Mouse (Mus musculus) stomach, embryonic 15.5 days (tissue): ENCODE measurements around the gene Gm10490. TPM values are rescaled to one million over a fixed set of nuclear protein-coding genes. Genes with fewer than 3 reads are reported as not detected.
A peak's percentile ranks its signal among the peaks of the same experiment; 100 is the strongest.
"Not testable (repeated sequence)": the region's sequence is repeated elsewhere in the genome, so short reads cannot be mapped to it uniquely, and the experiment has no call there.

Experiments used
- ATAC-seq: fragments of 200-750 bp; cut with Nextera tagmentation; 2 replicates; pipeline ENCODE4 v1.8.0; 2017; ENCODE audit warnings: low read depth, moderate number of reproducible peaks, moderate TSS enrichment; ENCODE audit not compliant: insufficient read depth, low FRiP score
- H3K27ac ChIP-seq: fragments of 300-500 bp; sonication (generic); 2 replicates; pipeline ENCODE4 v1.5.1; 2015; ENCODE audit warnings: mild to moderate bottlenecking, inconsistent platforms
- H3K27me3 ChIP-seq: fragments of 300-500 bp; sonication (generic); replicated peaks from 2 replicates; pipeline ENCODE4 v1.6.1; 2015; ENCODE audit warnings: inconsistent platforms
- H3K36me3 ChIP-seq: fragments of 300-500 bp; sonication (generic); 2 replicates; pipeline ENCODE4 v1.6.1; 2015; ENCODE audit warnings: inconsistent platforms
- H3K4me1 ChIP-seq: fragments of 300-500 bp; sonication (generic); 2 replicates; pipeline ENCODE4 v1.6.1; 2015; ENCODE audit warnings: inconsistent platforms
- H3K4me2 ChIP-seq: fragments of 300-500 bp; sonication (generic); 2 replicates; pipeline ENCODE4 v1.6.1; 2015; ENCODE audit warnings: mild to moderate bottlenecking, inconsistent platforms
- H3K4me3 ChIP-seq: fragments of 300-500 bp; sonication (generic); replicated peaks from 2 replicates; pipeline ENCODE4 v1.5.1; 2015; ENCODE audit warnings: inconsistent platforms
- H3K9ac ChIP-seq: fragments of 300-500 bp; sonication (generic); 2 replicates; pipeline ENCODE4 v1.6.1; 2015; ENCODE audit warnings: inconsistent platforms
- H3K9me3 ChIP-seq: fragments of 300-500 bp; sonication (generic); 2 replicates; pipeline ENCODE4 v1.6.1; 2016; ENCODE audit warnings: inconsistent platforms
- WGBS: fragments of 180-500 bp; shearing (Covaris S2); methylation state at CpG from one replicate; pipeline ENCODE4 v1.1.7; 2015; 5-methylcytosine and 5-hydroxymethylcytosine counted together
- polyA plus RNA-seq: library from polyadenylated mRNA; unstranded; fragments of >200 nt; fragmentation: Nextera tagmentation; extraction: Ambion mirVana; gene quantifications from 2 replicates; pipeline ENCODE4 v1.2.1, GENCODE M21; 2015

The Gm10490 gene
- not detected in 2 replicates for polyA plus RNA-seq

DNA sequence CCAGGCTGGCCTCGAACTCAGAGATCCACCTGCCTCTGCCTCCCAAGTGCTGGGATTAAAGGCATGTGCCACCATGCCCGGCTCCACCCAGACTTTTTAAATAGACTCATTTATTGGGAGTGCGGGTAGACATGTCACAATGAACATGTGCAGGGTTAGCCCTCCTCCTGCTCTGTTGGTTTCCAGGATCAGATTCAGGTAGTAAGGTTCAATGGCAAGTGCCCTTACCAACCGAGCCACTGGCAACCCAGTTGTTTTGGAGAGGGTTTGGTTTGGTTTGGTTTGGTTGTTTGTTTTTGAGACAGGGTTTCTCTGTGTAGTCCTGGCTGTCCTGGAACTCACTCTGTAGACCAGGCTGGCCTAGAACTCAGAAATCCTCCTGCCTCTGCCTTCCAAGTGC is at the start of gene Gm10490:
Gene Gm10490 (plus strand): TSS at position 301 of the 400 bp plus-strand sequence.
- not testable (repeated sequence) for ATAC-seq, H3K27ac ChIP-seq, H3K9ac ChIP-seq, H3K4me3 ChIP-seq, H3K4me2 ChIP-seq, H3K9me3 ChIP-seq, H3K36me3 ChIP-seq, H3K27me3 ChIP-seq, H3K4me1 ChIP-seq
- WGBS, result 82% methylated on average over 4 of the region's 4 CpGs

DNA sequence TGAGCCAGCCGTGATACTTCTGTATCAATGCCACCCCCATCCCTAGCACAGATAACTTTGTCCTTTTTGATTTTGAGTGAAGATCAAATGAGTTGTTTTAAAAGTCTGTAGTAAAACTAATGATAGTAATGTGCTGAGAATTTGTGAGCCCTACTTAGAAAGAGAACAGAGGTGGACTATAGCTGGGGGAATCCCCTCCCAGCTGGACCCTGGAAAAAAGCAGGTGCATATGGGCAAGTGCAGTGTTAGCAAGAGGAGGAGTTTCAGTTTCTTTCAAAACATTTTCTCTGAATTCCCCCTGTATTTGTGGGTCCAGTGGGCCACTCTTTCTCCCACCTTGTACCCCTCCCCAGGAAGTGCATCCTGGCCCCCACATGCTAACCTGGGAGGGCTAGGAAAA is 46.2 kb upstream of the Gm10490 start:
- H3K4me2 ChIP-seq, result no peak overlapping the region
- H3K36me3 ChIP-seq, result no peaks in the 10 kb centered on the region
- WGBS, result 81% methylated on average over 1 of the region's 1 CpGs
- H3K4me3 ChIP-seq, result no peak overlapping the region
- no peaks in the 10 kb centered on the region for H3K27me3 ChIP-seq
- no peaks in the 10 kb centered on the region for H3K4me1 ChIP-seq
- H3K9me3 ChIP-seq, result no peaks in the 10 kb centered on the region
- no peak overlapping the region for H3K9ac ChIP-seq
- no peak for ATAC-seq
- H3K27ac ChIP-seq, result no peak overlapping the region

DNA sequence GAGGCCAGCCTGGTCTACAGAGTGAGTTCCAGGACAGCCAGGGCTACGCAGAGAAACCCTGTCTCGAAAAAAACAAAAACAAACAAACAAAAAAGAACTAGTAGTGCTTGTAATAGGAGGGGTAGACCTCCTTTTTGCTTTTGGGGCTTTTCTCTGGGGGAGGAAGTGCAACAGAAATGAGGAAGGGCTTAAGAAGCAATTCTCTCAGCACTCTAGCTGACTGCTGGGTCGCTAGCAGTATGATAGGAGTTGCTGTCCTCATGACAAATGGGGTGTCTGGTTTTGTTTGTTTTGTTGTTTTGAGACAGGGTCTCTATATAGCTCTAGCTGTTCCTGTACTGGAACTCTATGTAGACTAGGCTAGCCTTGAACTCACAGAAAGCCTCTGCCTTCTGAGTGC is 44.8 kb upstream of the Gm10490 start:
- Histone ChIP-seq H3K4me3 (no peak overlapping the region), H3K4me2 (no peak overlapping the region), H3K27me3 (no peaks in the 10 kb centered on the region), H3K9me3 (no peaks in the 10 kb centered on the region), H3K27ac (no peak overlapping the region), H3K4me1 (no peaks in the 10 kb centered on the region), H3K9ac (no peak overlapping the region), H3K36me3 (no peaks in the 10 kb centered on the region)
- no peak for ATAC-seq
- WGBS, result 69% methylated on average over 3 of the region's 3 CpGs

DNA sequence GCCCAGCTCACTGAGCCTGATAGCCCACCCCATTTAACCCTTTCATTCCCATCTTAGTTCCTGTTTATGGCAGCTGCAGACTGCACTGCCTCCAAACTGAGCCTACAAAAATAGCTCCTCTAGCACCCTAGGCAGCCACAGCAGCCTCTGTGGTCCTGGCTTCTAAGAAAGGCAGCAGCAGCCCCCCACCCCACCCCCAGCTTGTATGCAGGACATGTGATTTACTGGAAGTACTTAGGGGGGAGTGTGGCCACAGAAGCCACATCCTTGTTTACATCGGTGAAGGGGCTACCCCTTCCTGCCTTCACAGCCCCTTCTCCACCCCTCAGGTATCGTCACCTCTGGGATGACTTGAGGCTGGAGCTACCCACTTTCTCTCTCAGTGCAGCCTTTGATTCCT is 44.0 kb upstream of the Gm10490 start:
- no peaks in the 10 kb centered on the region for H3K27me3 ChIP-seq
- no peak overlapping the region for H3K4me2 ChIP-seq
- H3K9me3 ChIP-seq, result no peaks in the 10 kb centered on the region
- no peaks in the 10 kb centered on the region for H3K36me3 ChIP-seq
- 63% methylated on average over 2 of the region's 2 CpGs for WGBS
- no peak overlapping the region for H3K9ac ChIP-seq
- H3K27ac ChIP-seq, result no peak overlapping the region
- H3K4me3 ChIP-seq, result no peak overlapping the region
- ATAC-seq, result no peak
- H3K4me1 ChIP-seq, result no peaks in the 10 kb centered on the region

DNA sequence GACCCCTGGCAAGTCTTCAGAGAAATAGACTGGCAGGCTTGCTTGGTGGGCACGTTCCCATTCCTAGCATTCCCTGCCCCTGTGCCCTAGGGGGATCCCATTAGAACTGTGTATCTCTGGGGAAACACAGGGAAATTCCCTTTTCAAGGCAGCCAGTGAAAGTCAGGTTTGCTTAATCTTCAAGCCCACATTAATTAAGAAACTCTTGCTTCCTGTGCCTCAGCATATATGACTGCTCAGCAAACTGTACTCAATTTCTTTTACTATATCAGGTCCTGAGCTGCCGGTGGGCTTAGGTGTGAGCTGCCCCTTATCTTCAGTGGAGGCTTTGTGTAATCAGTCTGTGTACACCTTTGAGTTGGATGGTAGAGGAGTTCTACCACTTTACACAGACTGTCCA is 43.6 kb upstream of the Gm10490 start:
- Histone ChIP-seq H3K9ac (no peak overlapping the region), H3K27me3 (no peaks in the 10 kb centered on the region), H3K4me1 (no peaks in the 10 kb centered on the region), H3K36me3 (no peaks in the 10 kb centered on the region), H3K9me3 (no peaks in the 10 kb centered on the region), H3K27ac (no peak overlapping the region), H3K4me3 (no peak overlapping the region), H3K4me2 (no peak overlapping the region)
- peak; percentile 60 for ATAC-seq
- 56% methylated on average over 2 of the region's 2 CpGs for WGBS

DNA sequence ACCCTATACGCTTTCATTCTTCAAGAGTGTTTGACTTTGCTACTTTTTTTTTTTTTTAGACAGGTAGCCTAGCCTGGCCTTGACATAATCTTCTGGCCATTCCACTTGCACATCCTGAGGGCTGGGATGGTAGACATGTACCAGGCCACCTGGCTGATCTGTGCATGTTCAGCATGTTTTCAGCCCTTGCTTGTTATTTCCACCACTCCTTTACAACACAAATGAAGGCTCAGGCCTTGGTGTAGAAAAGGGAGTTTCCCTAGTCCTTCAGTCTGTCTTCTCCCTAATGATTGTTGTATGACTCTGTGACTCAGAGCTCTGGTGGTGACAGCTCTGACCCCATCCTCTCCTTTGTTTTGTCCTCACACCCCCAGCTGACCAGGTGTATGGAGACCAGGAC is 42.2 kb upstream of the Gm10490 start:
- Histone ChIP-seq H3K36me3 (peaks cover 4% of the 10 kb centered on the region; the same call in 1 of the 2 replicates), H3K4me3 (no peak overlapping the region), H3K27ac (no peak overlapping the region), H3K4me1 (no peaks in the 10 kb centered on the region), H3K27me3 (no peaks in the 10 kb centered on the region), H3K9ac (no peak overlapping the region), H3K4me2 (no peak overlapping the region), H3K9me3 (no peaks in the 10 kb centered on the region)
- WGBS, result 92% methylated on average over 1 of the region's 1 CpGs
- ATAC-seq, result no peak

DNA sequence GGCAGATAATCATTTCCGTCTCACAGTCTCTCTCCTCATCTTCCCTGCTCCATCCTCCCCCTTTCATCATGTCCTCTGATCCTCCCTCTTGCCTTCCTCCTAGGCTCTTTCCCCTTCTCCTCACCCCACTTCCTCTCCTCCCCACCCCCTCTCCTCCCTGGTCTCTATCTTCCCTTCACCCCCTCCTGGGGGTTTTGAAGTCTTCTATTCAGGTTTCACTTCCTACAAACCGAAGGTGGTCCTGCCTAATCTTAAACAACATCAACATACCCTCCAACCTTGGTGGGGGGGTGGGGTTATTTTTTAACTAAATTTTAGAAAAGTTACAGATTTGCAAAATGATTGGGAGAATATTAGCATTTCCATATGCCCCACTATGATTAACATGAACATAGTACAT is 40.8 kb upstream of the Gm10490 start:
- Histone ChIP-seq H3K4me3 (no peak overlapping the region), H3K4me1 (no peaks in the 10 kb centered on the region), H3K4me2 (no peak overlapping the region), H3K9me3 (no peaks in the 10 kb centered on the region), H3K27me3 (no peaks in the 10 kb centered on the region), H3K27ac (no peak overlapping the region), H3K9ac (no peak overlapping the region), H3K36me3 (peaks cover 12% of the 10 kb centered on the region; the same call in 1 of the 2 replicates)
- WGBS, result 59% methylated on average over 2 of the region's 2 CpGs
- no peak for ATAC-seq

DNA sequence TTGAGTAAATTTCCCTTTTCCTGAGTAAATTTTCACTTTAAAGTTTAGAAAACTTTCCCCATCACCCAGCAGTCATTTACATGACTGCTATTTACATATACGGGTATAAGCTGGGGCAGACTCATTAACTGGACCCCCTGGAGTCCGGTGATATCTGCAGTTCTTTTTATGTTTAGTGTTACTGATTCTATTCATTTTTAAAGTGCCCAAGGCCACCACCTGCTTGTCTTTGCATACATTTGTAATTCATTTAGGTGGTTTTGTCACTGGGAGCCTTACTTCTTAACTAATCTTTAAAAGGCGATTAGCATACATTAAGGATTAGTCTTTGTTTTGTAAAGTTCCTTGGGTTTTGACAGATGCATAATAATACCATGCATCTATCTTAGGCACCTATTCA is 39.5 kb upstream of the Gm10490 start:
- WGBS, result 49% methylated on average over 3 of the region's 3 CpGs
- ATAC-seq, result no peak
- peaks cover 16% of the 10 kb centered on the region; the same call in 1 of the 2 replicates for H3K36me3 ChIP-seq
- no peak overlapping the region for H3K4me3 ChIP-seq
- H3K9ac ChIP-seq, result no peak overlapping the region
- no peak overlapping the region for H3K27ac ChIP-seq
- no peak overlapping the region for H3K4me2 ChIP-seq
- H3K9me3 ChIP-seq, result no peaks in the 10 kb centered on the region
- no peaks in the 10 kb centered on the region for H3K4me1 ChIP-seq
- no peaks in the 10 kb centered on the region for H3K27me3 ChIP-seq

DNA sequence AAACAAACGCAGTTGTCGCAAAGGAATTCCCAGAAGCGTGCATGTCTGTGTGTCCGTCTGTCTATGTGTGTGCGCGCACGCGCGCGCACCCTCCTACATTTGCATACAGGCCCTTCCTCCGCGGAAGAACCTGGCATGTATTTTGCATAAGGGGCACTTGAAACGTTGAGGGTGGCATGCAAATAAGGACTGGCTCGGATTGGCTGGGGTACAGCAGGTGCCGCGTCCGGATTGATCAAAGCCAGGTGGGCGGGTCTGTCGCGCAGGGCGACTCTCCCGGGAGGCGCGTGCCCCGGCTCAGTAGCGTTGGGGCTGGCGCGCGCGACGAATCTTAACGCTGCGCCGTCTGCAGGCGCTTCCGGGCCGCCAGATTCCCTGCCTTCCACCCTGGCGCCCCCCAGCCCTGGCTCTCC is 31.3 kb upstream of the Gm10490 start, which contains the start of gene Pim2:
Gene Pim2 (plus strand): TSS at position 256 of the 413 bp plus-strand sequence.
- Histone ChIP-seq H3K9ac (peak within 1 kb of the TSS; percentile 4; the same call in 1 of the 2 replicates), H3K27ac (no peak within 1 kb of the TSS), H3K4me3 (peak within 1 kb of the TSS; percentile 46), H3K27me3 (no peaks in the 10 kb centered on the region), H3K4me2 (peak within 1 kb of the TSS; percentile 81), H3K9me3 (no peaks in the 10 kb centered on the region), H3K36me3 (peaks cover 9% of the 10 kb centered on the region; the same call in 1 of the 2 replicates), H3K4me1 (no peaks in the 10 kb centered on the region)
- ATAC-seq, result peak; percentile 90
- 6% methylated on average over 38 of the region's 38 CpGs for WGBS

DNA sequence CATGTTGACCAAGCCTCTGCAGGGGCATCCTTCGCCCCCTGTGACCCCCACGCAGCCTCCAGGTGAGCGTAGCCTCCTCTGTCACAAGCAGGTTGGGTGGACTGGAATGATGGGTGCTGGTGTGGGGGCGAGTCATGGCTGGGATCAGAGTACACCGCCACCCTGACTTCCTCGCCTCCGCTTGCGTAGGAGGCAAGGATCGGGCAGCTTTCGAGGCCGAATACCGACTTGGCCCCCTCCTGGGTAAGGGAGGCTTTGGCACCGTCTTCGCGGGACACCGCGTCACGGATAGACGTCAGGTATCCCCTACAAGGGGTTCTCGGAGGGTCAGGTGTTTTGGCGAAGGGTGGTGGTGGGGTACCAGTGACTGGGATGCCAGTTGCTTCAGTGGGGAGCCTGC is 30.8 kb upstream of the Gm10490 start:
- H3K36me3 ChIP-seq, result 0 out of 2 replicates have a peak, but pooled peaks cover 6% of the 10 kb centered on the region
- WGBS, result 26% methylated on average over 21 of the region's 21 CpGs
- H3K4me1 ChIP-seq, result no peaks in the 10 kb centered on the region
- peak overlapping the region; percentile 46 for H3K4me3 ChIP-seq
- no peaks in the 10 kb centered on the region for H3K9me3 ChIP-seq
- no peak overlapping the region for H3K27ac ChIP-seq
- peak overlapping the region; percentile 81 for H3K4me2 ChIP-seq
- no peak overlapping the region for H3K9ac ChIP-seq
- peak; percentile 16 for ATAC-seq
- no peaks in the 10 kb centered on the region for H3K27me3 ChIP-seq

DNA sequence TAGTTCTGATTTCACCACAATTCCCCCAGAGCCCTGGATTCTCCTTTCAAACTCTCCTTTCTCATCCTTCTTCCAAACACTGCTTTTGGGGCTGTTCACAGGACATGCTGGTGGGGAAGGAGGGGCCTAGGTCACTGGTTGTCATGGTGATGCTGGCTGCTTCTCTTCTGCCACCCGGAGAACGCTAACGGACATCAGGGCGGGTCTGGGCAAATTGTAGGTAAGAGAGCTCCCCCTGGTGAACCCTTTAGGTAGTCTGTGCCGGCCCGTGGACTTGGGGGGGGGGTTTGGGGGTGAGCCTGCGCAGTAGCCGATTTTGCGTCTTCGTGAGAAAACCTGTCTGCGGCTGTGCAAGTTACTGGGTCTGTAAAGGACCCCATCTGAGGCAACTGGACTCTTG is 29.5 kb upstream of the Gm10490 start:
- Histone ChIP-seq H3K4me1 (no peaks in the 10 kb centered on the region; the same call in 1 of the 2 replicates), H3K9ac (no peak overlapping the region), H3K4me3 (no peak overlapping the region; the same call in 1 of the 2 replicates), H3K36me3 (0 out of 2 replicates have a peak, but pooled peaks cover 2% of the 10 kb centered on the region), H3K27ac (no peak overlapping the region), H3K4me2 (peak overlapping the region; percentile 81), H3K27me3 (no peaks in the 10 kb centered on the region), H3K9me3 (no peaks in the 10 kb centered on the region)
- no peak for ATAC-seq
- 18% methylated on average over 11 of the region's 11 CpGs for WGBS

DNA sequence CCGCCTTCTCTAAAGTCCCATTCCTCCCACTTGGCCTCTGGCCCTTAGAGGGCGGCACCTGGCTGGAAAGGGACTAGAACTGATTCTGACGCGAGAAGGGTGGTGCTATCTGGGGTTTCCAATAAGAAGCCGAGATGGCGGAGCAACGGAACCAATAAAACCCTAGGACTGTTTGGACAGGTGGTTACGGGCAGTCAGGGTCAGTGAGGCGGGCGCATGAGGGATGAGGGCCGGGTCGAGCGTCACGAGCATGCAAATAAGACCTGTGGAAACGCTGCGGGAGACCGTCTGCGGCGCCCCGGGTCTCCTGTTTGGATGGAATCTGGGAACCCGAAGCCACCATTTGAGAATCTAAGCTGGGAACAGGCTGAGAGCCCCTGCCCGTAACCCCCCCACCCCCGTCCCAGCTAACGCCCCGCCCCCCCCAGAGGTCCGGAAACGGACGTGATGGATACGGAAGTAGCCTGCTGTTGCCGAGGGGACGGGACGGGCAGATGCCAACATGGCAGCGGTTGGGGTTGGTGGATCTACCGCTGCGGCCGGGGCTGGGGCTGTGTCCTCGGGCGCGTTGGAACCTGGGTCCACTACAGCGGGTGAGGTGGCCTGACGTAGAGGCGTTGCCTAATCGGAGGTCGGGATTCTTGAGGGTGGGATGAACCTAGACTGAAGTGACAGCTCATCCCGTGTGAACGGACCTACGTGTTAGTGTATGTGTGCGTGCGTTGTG is 25.3 kb upstream of the Gm10490 start, which contains the start of gene Slc35a2:
Gene Slc35a2 (plus strand): TSS at position 188 of the 727 bp plus-strand sequence.
- Histone ChIP-seq H3K9ac (peak within 1 kb of the TSS; percentile 19; the same call in 1 of the 2 replicates), H3K4me2 (peak within 1 kb of the TSS; percentile 57), H3K27ac (peak within 1 kb of the TSS; percentile 83), H3K36me3 (no peaks in the 10 kb centered on the region), H3K4me3 (peak within 1 kb of the TSS; percentile 62), H3K9me3 (no peaks in the 10 kb centered on the region), H3K27me3 (no peaks in the 10 kb centered on the region), H3K4me1 (no peaks in the 10 kb centered on the region; the same call in 1 of the 2 replicates)
- WGBS, result 12% methylated on average over 49 of the region's 49 CpGs
- peak; percentile 93 for ATAC-seq
